15 mouse cellular contexts compared by ENCODE assay signal in the genomic region with DNA sequence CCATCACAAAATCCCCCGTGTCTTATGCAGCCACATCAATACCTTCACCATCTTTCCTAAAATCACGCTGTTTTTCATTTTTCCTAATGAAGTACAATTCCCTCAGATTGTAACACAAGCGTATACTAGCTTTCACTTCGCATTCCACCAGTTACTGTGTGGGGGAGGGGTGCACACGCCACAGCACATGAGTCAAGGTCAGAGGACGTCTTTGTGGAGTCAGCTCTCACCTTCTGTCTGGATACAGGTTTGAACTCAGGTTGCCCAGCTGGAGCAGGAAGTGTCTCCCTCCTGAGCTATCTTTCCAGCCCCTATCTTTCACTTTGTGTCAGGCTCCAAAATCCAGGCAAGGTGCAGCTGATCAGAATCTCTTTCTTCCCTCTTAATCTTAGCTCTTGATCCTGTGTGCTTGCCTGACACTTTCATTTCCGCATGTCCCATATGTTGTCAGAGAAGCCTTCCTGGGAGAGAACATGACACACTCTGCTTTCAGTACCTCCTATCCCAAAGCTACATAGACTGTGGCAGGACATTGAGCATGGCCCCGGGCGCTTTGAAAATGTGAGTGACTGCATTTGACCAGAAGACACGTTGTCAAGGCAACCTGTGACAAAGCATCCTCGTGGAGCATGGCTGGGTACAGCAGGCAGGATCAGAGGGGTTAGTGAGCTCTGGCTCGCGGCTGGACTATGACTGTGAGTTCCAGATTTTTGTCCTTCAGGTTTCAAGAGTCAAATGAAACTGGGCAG. TPM values are rescaled to one million over a fixed set of nuclear protein-coding genes. Genes with fewer than 3 reads are reported as not detected.
DNase-seq lines count a peak whose midpoint lies in the region; ATAC-seq and TF ChIP-seq lines count a peak whose summit lies in the region.
"Had no signal": no experiment of that assay in that cellular context is flagged by ENCODE, and none has a peak within 500 bp of the region (broad histone marks: within the 10 kb centered on the region; RNA-seq: fewer than 3 reads in every experiment).

No protein-coding gene starts in this region.

- H3K36me3 ChIP-seq in ES-E14 (ENCODE audit: control insufficient read depth, insufficient read depth, low read length, poor library complexity, severe bottlenecking) = peaks cover 6% of the 10 kb centered on the region; the same call in 1 of the 2 replicates
- no peaks in the 10 kb centered on the region for H3K36me3 ChIP-seq in midbrain, embryonic 12.5 days
- H3K36me3 ChIP-seq: embryonic facial prominence, embryonic 13.5 days had no signal

- in situ Hi-C loops in ES-E14 (cut with MboI; ENCODE audit: low sequenced_read_pairs in 2 of 2, unreplicated experiment in 2 of 2) = no loop called here

- no peak overlapping the region for H3K9ac ChIP-seq in ES-E14 (ENCODE audit: insufficient read depth, low read depth, low read length, poor library complexity, severe bottlenecking)
- no peak overlapping the region for H3K9ac ChIP-seq in midbrain, embryonic 12.5 days (replicated peaks)
- H3K9ac ChIP-seq: embryonic facial prominence, embryonic 13.5 days; heart, embryonic 13.5 days; limb, embryonic 13.5 days had no signal

- DNase-seq in cerebellum, postnatal 10 days = peak; percentile 30 to 36
- no peak for DNase-seq in cerebellum, adult 9-10 months
- peak; percentile 28 for DNase-seq in ES-E14 (ENCODE audit: low read depth, low spot score)
- no peak for DNase-seq in spleen, postnatal 14 days (ENCODE audit: low spot score in 2 of 2)
- no peak for DNase-seq in urinary bladder, postnatal 10 days (ENCODE audit: low spot score)
- no peak for DNase-seq in layer of hippocampus, adult 9-10 months (ENCODE audit: low spot score)
- DNase-seq: B cell, adult 2 months; kidney, postnatal 36 days; right cerebral cortex, postnatal 25 days; thymus, adult 2 months had no signal

- peak overlapping the region; percentile 42 for H3K27ac ChIP-seq in ES-E14 (ENCODE audit: insufficient read depth, low read depth, low read length, poor library complexity, severe bottlenecking)
- no peak overlapping the region for H3K27ac ChIP-seq in midbrain, embryonic 12.5 days (replicated peaks)
- H3K27ac ChIP-seq: embryonic facial prominence, embryonic 13.5 days; heart, embryonic 13.5 days; limb, embryonic 13.5 days had no signal

- H3K4me3 ChIP-seq in ES-E14 (ENCODE audit: insufficient read depth in 1 of 2, low read depth in 1 of 2, low read length in 2 of 2, poor library complexity in 1 of 2, severe bottlenecking in 1 of 2) = no peak overlapping the region
- no peak overlapping the region for H3K4me3 ChIP-seq in midbrain, embryonic 12.5 days
- H3K4me3 ChIP-seq: embryonic facial prominence, embryonic 13.5 days; heart, embryonic 13.5 days; limb, embryonic 13.5 days had no signal

- WGBS in midbrain, embryonic 12.5 days = 31% methylated on average over 13 of the region's 13 CpGs

- no peaks in the 10 kb centered on the region for H3K9me3 ChIP-seq in ES-E14 (ENCODE audit: control insufficient read depth, insufficient read depth, low read depth, low read length)
- H3K9me3 ChIP-seq in midbrain, embryonic 12.5 days = peaks cover 10% of the 10 kb centered on the region

- peak overlapping the region; percentile 7; the same call in 1 of the 2 replicates for H3K4me2 ChIP-seq in midbrain, embryonic 12.5 days (replicated peaks)
- H3K4me2 ChIP-seq: embryonic facial prominence, embryonic 13.5 days; heart, embryonic 13.5 days; limb, embryonic 13.5 days had no signal

- peak; percentile 54 for ATAC-seq in granulocyte monocyte progenitor cell, adult 5-6 weeks (replicated peaks; ENCODE audit: poor library complexity, severe bottlenecking)
- peak; percentile 78 for ATAC-seq in midbrain, embryonic 12.5 days (ENCODE audit: low FRiP score, low read depth)

- H3K4me1 ChIP-seq in ES-E14 (ENCODE audit: control insufficient read depth in 2 of 2, insufficient read depth in 2 of 2, low read length in 2 of 2, poor library complexity in 1 of 2) = peaks cover 7 to 29% of the 10 kb centered on the region in 2 experiments
- H3K4me1 ChIP-seq in midbrain, embryonic 12.5 days = peaks cover 24% of the 10 kb centered on the region

- peaks cover 89% of the 10 kb centered on the region for H3K27me3 ChIP-seq in midbrain, embryonic 12.5 days

TF ChIP-seq in ES-E14, 5 proteins besides CTCF, POLR2A, EP300 and RAD21:
- no peak for TF ChIP-seq HCFC1 (IDR thresholded peaks at IDR 0.05; ENCODE audit: borderline replicate concordance, insufficient read depth, low read length)
- no peak for TF ChIP-seq ZC3H11A (IDR thresholded peaks at IDR 0.05; ENCODE audit: borderline replicate concordance, low read depth, low read length)
- no peak for TF ChIP-seq ZNF384 (IDR thresholded peaks at IDR 0.05; ENCODE audit: low read depth, low read length)
- TF ChIP-seq CHD2 (IDR thresholded peaks at IDR 0.05; ENCODE audit: low read depth, low read length) = 0 out of 2 replicates have a peak, but pooled peaks have one; percentile 24
- TF ChIP-seq MAFK (IDR thresholded peaks at IDR 0.05; ENCODE audit: insufficient read depth, low read depth, low read length) = no peak

RNA-seq across cellular contexts. Expression of a gene that starts 33.9 kb away (rescaled TPM):
- total RNA-seq in ES-E14 (2012; rRNA removed) = 7.1 and 9.8 TPM in 2 replicates
- 2.1 and 3.7 TPM in 2 replicates for total RNA-seq in granulocyte monocyte progenitor cell, adult 5-6 weeks (2014; fragmentation: Nextera tagmentation)
- total RNA-seq in granulocyte monocyte progenitor cell, adult 5-6 weeks (2017) = 2.6 and 3.1 TPM in 2 replicates
- polyA plus RNA-seq in midbrain, embryonic 12.5 days (2016; fragmentation: Nextera tagmentation; extraction: Ambion mirVana) = 7.9 and 8.3 TPM in 2 replicates

RNA-seq across cellular contexts. Expression of a gene that starts 50.6 kb away (rescaled TPM):
- 68.4 and 69.6 TPM in 2 replicates for total RNA-seq in ES-E14 (2012; rRNA removed)
- not detected in 2 replicates for total RNA-seq in granulocyte monocyte progenitor cell, adult 5-6 weeks (2014; fragmentation: Nextera tagmentation)
- total RNA-seq in granulocyte monocyte progenitor cell, adult 5-6 weeks (2017) = 14.9 and 28.1 TPM in 2 replicates
- polyA plus RNA-seq in midbrain, embryonic 12.5 days (2016; fragmentation: Nextera tagmentation; extraction: Ambion mirVana) = 2.5 and 3.3 TPM in 2 replicates

Comparison
In these comparisons a context has a peak if more than half of its experiments do, and no peak if none do; other contexts are left out.
1. DNase-seq: peak in cerebellum, postnatal 10 days (2 of 2) and ES-E14 (single experiment); none in cerebellum, adult 9-10 months (single experiment), spleen, postnatal 14 days (0 of 2), urinary bladder, postnatal 10 days (single experiment) and layer of hippocampus, adult 9-10 months (single experiment).